Mouse (Mus musculus) brain, adult 2 months (tissue): ENCODE measurements around the gene Cept1.

Source experiments
- DNase-seq: peaks from one replicate; pipeline ENCODE4 v3.0.0; 2011; ENCODE audit warnings: low read depth, low spot score

The Cept1 gene

GRCm38 (mm10) chr3:106495346-106496044 lies 52.1 kb downstream of the Cept1 start:
- no peak for DNase-seq

GRCm38 (mm10) chr3:106494417-106494950 lies 53.1 kb downstream of the Cept1 start:
- DNase-seq = peak; percentile 16

DNA sequence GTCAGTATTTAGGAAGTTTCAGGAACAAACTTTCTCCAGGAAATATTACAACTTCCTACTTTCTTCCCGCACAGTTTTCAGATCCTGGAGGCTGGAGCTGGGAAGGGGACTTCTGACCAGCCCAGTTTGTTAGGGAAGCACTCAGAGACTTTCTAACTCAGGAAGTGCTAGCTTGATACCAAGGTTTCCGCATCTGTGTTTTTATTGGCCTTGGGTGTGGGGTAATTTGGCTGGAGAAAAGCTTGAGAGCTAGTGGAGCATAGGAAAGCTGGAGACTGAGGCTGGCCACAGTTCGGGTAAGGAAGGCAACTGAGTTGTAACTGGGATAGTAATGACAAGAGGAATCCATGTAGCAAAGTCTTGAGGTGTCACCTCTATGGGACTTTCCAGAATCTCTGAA lies 53.7 kb downstream of the Cept1 start:
- no peak for DNase-seq

GRCm38 (mm10) chr3:106493202-106493601 lies 54.4 kb downstream of the Cept1 start:
- no peak for DNase-seq

- no peak for DNase-seq
Measured at GRCm38 (mm10) chr3:106492723-106493122, 54.9 kb downstream of the Cept1 start.

- no peak for DNase-seq
Measured at GRCm38 (mm10) chr3:106490239-106490638, 57.4 kb downstream of the Cept1 start.

GRCm38 (mm10) chr3:106487551-106487950 lies 60.1 kb downstream of the Cept1 start:
- no peak for DNase-seq

DNA sequence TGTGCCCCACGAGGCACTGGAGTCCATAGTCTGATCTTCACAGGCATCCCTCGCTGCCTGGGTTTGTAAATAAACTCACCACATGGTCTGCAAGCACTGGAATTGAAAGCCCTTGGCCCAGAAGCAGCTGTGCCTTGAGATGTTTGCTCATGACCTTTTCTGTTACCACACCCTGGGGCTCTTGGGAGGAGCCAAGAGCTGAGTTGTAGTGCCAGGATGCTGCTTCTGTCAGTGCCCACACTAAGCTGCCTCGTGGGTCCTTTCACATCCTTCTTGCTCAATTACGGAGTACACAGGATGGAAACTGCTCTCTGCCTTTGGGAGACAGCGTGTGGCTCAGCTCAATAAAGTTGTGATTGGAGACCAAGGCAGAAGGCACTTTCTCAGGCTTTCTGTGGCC lies 61.8 kb downstream of the Cept1 start:
- no peak for DNase-seq

GRCm38 (mm10) chr3:106484861-106485260 lies 62.7 kb downstream of the Cept1 start:
- no peak for DNase-seq

DNA sequence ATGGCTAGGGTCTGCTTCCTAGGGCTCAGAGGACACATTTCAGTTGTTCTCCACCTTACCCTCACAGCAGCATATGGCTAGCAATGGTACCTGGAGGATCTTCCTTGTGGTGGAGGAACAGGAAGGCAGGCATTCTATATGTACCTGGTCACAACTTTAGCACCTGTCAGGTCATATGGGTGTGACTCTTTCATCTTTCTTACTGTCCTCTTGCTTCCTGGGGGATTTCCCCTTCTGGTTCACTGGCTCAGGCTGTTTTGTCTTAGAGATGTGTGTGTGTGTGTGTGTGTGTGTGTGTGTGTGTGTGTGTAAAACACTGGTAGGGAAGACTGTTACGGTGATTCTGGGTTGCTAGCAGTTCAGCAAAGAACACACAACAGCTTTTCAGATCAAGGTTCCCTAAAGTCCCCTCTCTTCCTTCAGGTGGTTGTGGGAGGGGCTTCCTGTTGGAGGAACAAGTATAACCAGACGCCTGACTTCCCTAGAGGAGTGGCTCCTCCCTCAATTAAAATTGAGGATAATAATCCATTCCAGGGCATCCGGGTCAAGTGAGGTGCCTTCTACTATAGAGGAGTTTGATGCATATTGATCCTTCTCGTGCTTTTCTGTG lies 63.7 kb downstream of the Cept1 start:
- DNase-seq = no peak

GRCm38 (mm10) chr3:106483297-106483696 lies 64.3 kb downstream of the Cept1 start:
- DNase-seq = no peak

DNA sequence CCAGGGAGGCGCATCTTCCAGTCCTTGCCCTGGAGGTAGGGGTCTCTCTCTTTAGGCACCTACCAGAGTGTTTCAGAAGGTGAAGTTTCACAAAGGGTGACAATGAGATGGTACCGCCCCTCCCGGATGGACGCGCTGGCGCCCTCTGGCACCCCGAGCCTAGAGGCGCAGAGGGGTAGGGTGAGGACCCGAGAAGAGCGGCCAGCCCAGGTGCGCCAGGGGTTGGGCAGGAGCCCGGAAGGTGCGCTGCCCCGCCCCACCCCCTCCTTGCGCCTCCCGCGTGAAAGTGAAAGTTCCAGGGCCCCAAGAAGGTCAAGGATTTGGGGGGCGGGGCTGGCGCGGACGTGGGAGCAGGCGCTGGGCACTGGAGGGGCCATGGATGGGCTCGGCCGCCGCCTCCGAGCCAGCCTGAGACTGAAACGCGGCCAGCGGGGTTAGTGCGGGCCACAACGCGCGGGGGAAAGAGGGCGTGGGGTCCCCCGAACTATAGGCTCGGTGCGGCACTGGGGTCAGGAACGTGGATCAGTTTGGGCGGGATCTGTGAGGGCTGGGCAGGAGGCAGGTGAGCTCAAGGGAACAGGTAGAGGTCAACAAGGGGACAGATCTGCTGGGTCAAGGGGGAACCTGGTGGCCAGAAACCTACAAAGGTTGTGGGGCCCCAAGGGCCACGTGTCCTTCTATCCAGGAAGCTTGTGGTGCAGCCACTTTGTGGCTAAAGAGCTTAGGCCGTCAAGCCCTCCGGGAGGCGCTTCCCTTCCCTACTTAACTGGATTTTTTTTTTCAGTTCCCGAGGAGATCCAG lies 65.1 kb downstream of the Cept1 start, which contains the start of gene Dennd2d:
Gene Dennd2d (plus strand): TSS at position 125 of the 801 bp plus-strand sequence.
- DNase-seq = no peak

- no peak for DNase-seq
Measured at GRCm38 (mm10) chr3:106476863-106477262, 70.7 kb downstream of the Cept1 start.

- DNase-seq = no peak
Measured at GRCm38 (mm10) chr3:106474210-106474609, 73.4 kb downstream of the Cept1 start.

DNA sequence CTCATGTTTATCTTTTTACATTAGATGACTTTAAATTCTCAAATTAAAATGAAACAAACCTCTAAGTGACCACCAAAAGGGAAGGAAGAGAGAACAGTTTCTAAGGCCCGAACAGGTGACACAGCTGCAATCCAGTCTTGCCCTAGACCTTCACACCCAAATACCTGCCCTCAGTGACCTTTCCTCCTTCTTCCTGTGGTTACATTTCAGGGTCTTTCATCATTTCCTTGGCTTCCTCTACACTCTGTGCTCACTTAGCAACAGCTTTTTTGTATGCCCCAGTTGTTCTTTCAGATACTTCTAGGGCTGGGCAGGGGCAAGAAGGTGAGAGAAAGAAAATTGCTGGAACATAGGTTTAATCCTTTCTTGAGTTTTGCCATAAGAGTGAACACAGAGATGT lies 82.9 kb downstream of the Cept1 start:
- no peak for DNase-seq

GRCm38 (mm10) chr3:106462493-106462892 lies 85.1 kb downstream of the Cept1 start:
- no peak for DNase-seq

DNA sequence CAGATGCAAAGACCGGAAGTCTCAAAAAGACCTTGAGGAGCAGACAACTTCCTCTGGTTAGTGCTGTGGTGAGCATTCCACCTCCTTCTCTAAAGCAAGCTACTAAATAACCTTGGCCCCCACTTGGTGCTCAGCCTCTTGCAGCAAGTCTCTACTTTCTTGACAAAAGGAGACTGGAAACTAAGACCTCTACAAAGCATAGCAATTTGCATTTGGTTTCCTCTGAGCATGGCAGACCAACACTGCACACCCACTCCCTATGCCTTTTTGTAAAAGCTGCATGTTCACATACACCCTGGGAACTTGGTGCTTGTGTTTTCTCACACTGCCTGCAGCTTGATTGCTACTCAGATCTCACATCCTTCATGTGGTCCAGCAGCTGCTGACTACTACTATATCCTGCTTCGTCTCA lies 85.5 kb downstream of the Cept1 start:
- no peak for DNase-seq

DNA sequence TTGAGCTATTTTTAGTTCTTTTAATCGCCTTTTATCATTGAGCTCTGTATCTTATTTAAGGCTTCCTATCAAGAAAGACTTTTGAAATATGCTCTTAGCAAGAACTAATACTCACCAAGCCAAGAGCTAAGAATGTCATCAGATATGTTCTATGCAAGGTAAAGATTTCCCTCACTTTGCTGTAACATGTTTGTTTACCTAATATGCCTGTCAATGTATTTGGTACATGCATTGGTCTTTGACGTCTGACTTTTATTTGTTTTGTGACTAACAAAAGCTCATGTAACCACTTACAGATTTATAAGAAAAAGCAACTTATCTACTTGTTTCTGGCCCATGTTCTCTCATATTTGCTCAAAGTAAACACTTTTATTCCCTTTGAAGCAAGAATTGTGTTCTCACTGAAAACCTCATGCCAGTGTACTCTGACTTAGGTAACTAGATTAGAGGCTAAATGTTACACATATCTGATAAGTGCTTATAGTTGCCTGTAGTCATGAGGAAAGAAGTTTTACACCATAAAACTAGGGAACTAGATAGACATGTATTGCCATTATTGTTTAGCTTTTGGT lies 90.2 kb downstream of the Cept1 start:
- DNase-seq = no peak

- DNase-seq = no peak
Measured at GRCm38 (mm10) chr3:106452616-106453015, 95.0 kb downstream of the Cept1 start.
